ENCODE assay signal across 8 mouse cellular contexts in genomic region chr15:98632107-98632744, GRCm38 (mm10). TPM values are rescaled to one million over a fixed set of nuclear protein-coding genes. Genes with fewer than 3 reads are reported as not detected.
DNase-seq lines count a peak whose midpoint lies in the region; ATAC-seq lines count a peak whose summit lies in the region.

No protein-coding gene starts in this region.

- no peaks in the 10 kb centered on the region for H3K9me3 ChIP-seq in heart, embryonic 12.5 days (replicated peaks)
- no peaks in the 10 kb centered on the region for H3K9me3 ChIP-seq in kidney, embryonic 15.5 days (replicated peaks)
- H3K9me3 ChIP-seq in lung, embryonic 15.5 days: no peaks in the 10 kb centered on the region

- no peaks in the 10 kb centered on the region for H3K36me3 ChIP-seq in heart, embryonic 12.5 days
- 0 out of 2 replicates have a peak, but pooled peaks cover 3% of the 10 kb centered on the region for H3K36me3 ChIP-seq in kidney, embryonic 15.5 days
- H3K36me3 ChIP-seq in lung, embryonic 15.5 days: no peaks in the 10 kb centered on the region

- DNase-seq in heart, adult 11 months: peak; percentile 96
- DNase-seq in heart, adult 8-10 months (ENCODE audit: low spot score): no peak
- DNase-seq in embryo, embryonic 10.5 days (ENCODE audit: low spot score): peak; percentile 77
- peak; percentile 77 for DNase-seq in retina, postnatal 1 day
- no peak for DNase-seq in layer of hippocampus, postnatal 14 days (ENCODE audit: low spot score in 2 of 2)

- peak; percentile 46; the same call in 1 of the 2 replicates for ATAC-seq in heart, embryonic 12.5 days (ENCODE audit: insufficient number of reproducible peaks, low FRiP score)
- peak; percentile 68 for ATAC-seq in kidney, embryonic 15.5 days (replicated peaks; ENCODE audit: low FRiP score)
- ATAC-seq in lung, embryonic 15.5 days (ENCODE audit: borderline replicate concordance, extremely low read depth, low FRiP score, low TSS enrichment): peak; percentile 53; the same call in 1 of the 2 replicates

- H3K9ac ChIP-seq in heart, embryonic 12.5 days: peak overlapping the region; percentile 55
- H3K9ac ChIP-seq in kidney, embryonic 15.5 days: peak overlapping the region; percentile 55
- H3K9ac ChIP-seq in lung, embryonic 15.5 days: peak overlapping the region; percentile 43

- peak overlapping the region; percentile 81 for H3K4me2 ChIP-seq in heart, embryonic 12.5 days
- H3K4me2 ChIP-seq in kidney, embryonic 15.5 days: peak overlapping the region; percentile 87
- H3K4me2 ChIP-seq in lung, embryonic 15.5 days: peak overlapping the region; percentile 95

- peaks cover 57% of the 10 kb centered on the region for H3K4me1 ChIP-seq in heart, embryonic 12.5 days (replicated peaks)
- H3K4me1 ChIP-seq in kidney, embryonic 15.5 days: peaks cover 85% of the 10 kb centered on the region
- H3K4me1 ChIP-seq in lung, embryonic 15.5 days: peaks cover 76% of the 10 kb centered on the region

- H3K27ac ChIP-seq in heart, embryonic 12.5 days (ENCODE audit: poor library complexity, severe bottlenecking): no peak overlapping the region
- peak overlapping the region; percentile 75; the same call in 1 of the 2 replicates for H3K27ac ChIP-seq in kidney, embryonic 15.5 days
- peak overlapping the region; percentile 58 for H3K27ac ChIP-seq in lung, embryonic 15.5 days

- peak overlapping the region; percentile 76 for H3K4me3 ChIP-seq in heart, embryonic 12.5 days
- peak overlapping the region; percentile 91 for H3K4me3 ChIP-seq in kidney, embryonic 15.5 days (replicated peaks)
- H3K4me3 ChIP-seq in lung, embryonic 15.5 days: peak overlapping the region; percentile 88

- peaks cover 76% of the 10 kb centered on the region for H3K27me3 ChIP-seq in heart, embryonic 12.5 days (replicated peaks)
- peaks cover 45% of the 10 kb centered on the region for H3K27me3 ChIP-seq in kidney, embryonic 15.5 days
- peaks cover 56% of the 10 kb centered on the region for H3K27me3 ChIP-seq in lung, embryonic 15.5 days

- under 1% methylated on average over 25 of the region's 25 CpGs for WGBS in heart, embryonic 12.5 days
- under 1% methylated on average over 24 of the region's 25 CpGs for WGBS in kidney, embryonic 15.5 days
- WGBS in lung, embryonic 15.5 days: 2% methylated on average over 23 of the region's 25 CpGs

RNA-seq across cellular contexts. Expression of gene Cacnb3, which starts 1.6 kb away (rescaled TPM):
- 1 to 10 TPM; 2.0 to 2.8 (median 2.6) TPM for total RNA-seq in heart, adult 8-10 months (2022)
- 9.5 and 10.3 TPM in 2 replicates for polyA plus RNA-seq in heart, embryonic 12.5 days (2016; fragmentation: Nextera tagmentation; extraction: Ambion mirVana)
- 29.8 and 36.6 TPM in 2 replicates for polyA plus RNA-seq in kidney, embryonic 15.5 days (2015; fragmentation: Nextera tagmentation; extraction: Ambion mirVana)
- polyA plus RNA-seq in lung, embryonic 15.5 days (2015; fragmentation: Nextera tagmentation; extraction: Ambion mirVana): 26.7 and 27.2 TPM in 2 replicates
- total RNA-seq in layer of hippocampus, postnatal 14 days (2021): 100 to 1,000 TPM; 159 to 168 TPM

RNA-seq across cellular contexts. Expression of gene Adcy6, which starts 22.4 kb away (rescaled TPM):
- total RNA-seq in heart, adult 8-10 months (2022): 100 to 1,000 TPM; 136 to 213 (median 183) TPM
- polyA plus RNA-seq in heart, embryonic 12.5 days (2016; fragmentation: Nextera tagmentation; extraction: Ambion mirVana): 46.7 and 46.8 TPM in 2 replicates
- polyA plus RNA-seq in kidney, embryonic 15.5 days (2015; fragmentation: Nextera tagmentation; extraction: Ambion mirVana): 23.6 and 25.4 TPM in 2 replicates
- 22.4 and 23.2 TPM in 2 replicates for polyA plus RNA-seq in lung, embryonic 15.5 days (2015; fragmentation: Nextera tagmentation; extraction: Ambion mirVana)
- 10 to 100 TPM; 45.1 to 45.3 TPM for total RNA-seq in layer of hippocampus, postnatal 14 days (2021)

RNA-seq across cellular contexts. Expression of gene Ddx23, which starts 30.5 kb away (rescaled TPM):
- total RNA-seq in heart, adult 8-10 months (2022): 10 to 100 TPM; 53.2 to 61.7 (median 56.4) TPM
- 15.0 and 16.4 TPM in 2 replicates for polyA plus RNA-seq in heart, embryonic 12.5 days (2016; fragmentation: Nextera tagmentation; extraction: Ambion mirVana)
- 23.1 and 23.7 TPM in 2 replicates for polyA plus RNA-seq in kidney, embryonic 15.5 days (2015; fragmentation: Nextera tagmentation; extraction: Ambion mirVana)
- polyA plus RNA-seq in lung, embryonic 15.5 days (2015; fragmentation: Nextera tagmentation; extraction: Ambion mirVana): 22.5 and 22.9 TPM in 2 replicates
- total RNA-seq in layer of hippocampus, postnatal 14 days (2021): 10 to 100 TPM; 60.3 to 70.2 TPM

RNA-seq across cellular contexts. Expression of gene Rnd1, which starts 45.0 kb away (rescaled TPM):
- total RNA-seq in heart, adult 8-10 months (2022): 1 to 10 TPM in 3 of 4 experiments, under 1 TPM in 1; 1.00 to 2.1 (median 1.2) TPM
- 0.91 and 1.1 TPM in 2 replicates for polyA plus RNA-seq in heart, embryonic 12.5 days (2016; fragmentation: Nextera tagmentation; extraction: Ambion mirVana)
- 0.62 and 0.99 TPM in 2 replicates for polyA plus RNA-seq in kidney, embryonic 15.5 days (2015; fragmentation: Nextera tagmentation; extraction: Ambion mirVana)
- polyA plus RNA-seq in lung, embryonic 15.5 days (2015; fragmentation: Nextera tagmentation; extraction: Ambion mirVana): 0.63 and 0.92 TPM in 2 replicates
- total RNA-seq in layer of hippocampus, postnatal 14 days (2021): 10 to 100 TPM; 18.8 to 21.5 TPM

Comparison
In these comparisons a context has a peak if more than half of its experiments do, and no peak if none do; other contexts are left out.
1. DNase-seq: peak in heart, adult 11 months (single experiment), embryo, embryonic 10.5 days (single experiment) and retina, postnatal 1 day (single experiment); none in heart, adult 8-10 months (single experiment) and layer of hippocampus, postnatal 14 days (0 of 2).
2. Peak in every context shown above with its lines, with median percentiles within 50 percentile points of each other: ATAC-seq, H3K4me2 ChIP-seq, H3K4me3 ChIP-seq and H3K9ac ChIP-seq.